Comparison of ENCODE assay signal across 17 mouse cellular contexts in genomic region chr4:109984496-109985423, GRCm38 (mm10). TPM values are rescaled to one million over a fixed set of nuclear protein-coding genes. Genes with fewer than 3 reads are reported as not detected.
A peak's percentile ranks its signal among the peaks of the same experiment; 100 is the strongest.
DNase-seq lines count a peak whose midpoint lies in the region; ATAC-seq and TF ChIP-seq lines count a peak whose summit lies in the region.
"Had no signal": no experiment of that assay in that cellular context is flagged by ENCODE, and none has a peak within 500 bp of the region (broad histone marks: within the 10 kb centered on the region; RNA-seq: fewer than 3 reads in every experiment).

No protein-coding gene starts in this region.

- H3K27ac ChIP-seq in intestine, embryonic 14.5 days (ENCODE audit: low read depth), result no peak overlapping the region
- H3K27ac ChIP-seq in intestine, postnatal 0 days (ENCODE audit: low read depth, low read length), result no peak overlapping the region
- peak overlapping the region; percentile 98 for H3K27ac ChIP-seq in forebrain, embryonic 10.5 days
- H3K27ac ChIP-seq: embryonic facial prominence, embryonic 13.5 days; heart, adult 2 months; macrophage; neural tube, embryonic 12.5 days; stomach, embryonic 15.5 days had no signal

- no peak overlapping the region for H3K4me2 ChIP-seq in intestine, embryonic 14.5 days (ENCODE audit: low read length)
- no peak overlapping the region for H3K4me2 ChIP-seq in intestine, postnatal 0 days (replicated peaks; ENCODE audit: low read depth)
- H3K4me2 ChIP-seq: neural tube, embryonic 12.5 days had no signal

- peaks cover 98% of the 10 kb centered on the region for H3K27me3 ChIP-seq in intestine, embryonic 14.5 days (replicated peaks; ENCODE audit: control insufficient read depth, insufficient read depth, low read length)
- H3K27me3 ChIP-seq in intestine, postnatal 0 days (replicated peaks; ENCODE audit: control insufficient read depth, insufficient read depth, low read length), result peaks cover 88% of the 10 kb centered on the region
- peaks cover 100% of the 10 kb centered on the region for H3K27me3 ChIP-seq in forebrain, embryonic 10.5 days (ENCODE audit: poor library complexity, severe bottlenecking)

- H3K9me3 ChIP-seq in intestine, embryonic 14.5 days (ENCODE audit: control insufficient read depth, low read length), result no peaks in the 10 kb centered on the region
- no peaks in the 10 kb centered on the region for H3K9me3 ChIP-seq in intestine, postnatal 0 days (ENCODE audit: control insufficient read depth)
- H3K9me3 ChIP-seq in forebrain, embryonic 10.5 days, result no peaks in the 10 kb centered on the region
- H3K9me3 ChIP-seq: embryonic facial prominence, embryonic 13.5 days; neural tube, embryonic 12.5 days; stomach, embryonic 15.5 days had no signal

- no peak overlapping the region for H3K9ac ChIP-seq in intestine, embryonic 14.5 days (ENCODE audit: low read length)
- H3K9ac ChIP-seq in intestine, postnatal 0 days (ENCODE audit: low read depth, low read length), result no peak overlapping the region
- H3K9ac ChIP-seq: neural tube, embryonic 12.5 days; stomach, embryonic 15.5 days had no signal

- ATAC-seq in intestine, embryonic 14.5 days (replicated peaks; ENCODE audit: low FRiP score, low TSS enrichment, low read depth), result no peak
- no peak for ATAC-seq in intestine, postnatal 0 days
- ATAC-seq in megakaryocyte-erythroid progenitor cell, adult 5-6 weeks (replicated peaks; ENCODE audit: low FRiP score, low TSS enrichment, poor library complexity, severe bottlenecking), result 0 out of 2 replicates have a peak, but pooled peaks have one; percentile 6
- ATAC-seq: activated CD4-positive, CD25-positive, alpha-beta regulatory T cell, adult 4 months had no signal

- DNase-seq in intestine, embryonic 14.5 days (ENCODE audit: low spot score), result peak; percentile 66
- DNase-seq in ZHBTc4 (ENCODE audit: low read depth, low spot score), result peak; percentile 19
- peak; percentile 65 for DNase-seq in forebrain, embryonic 10.5 days (ENCODE audit: extremely low spot score, low spot score)
- DNase-seq in natural killer cell, adult 2 months (ENCODE audit: low spot score in 2 of 2), result no peak
- DNase-seq in layer of hippocampus, postnatal 14 days (ENCODE audit: low spot score in 2 of 2), result no peak
- DNase-seq in right cerebral cortex, postnatal 36 days (ENCODE audit: low spot score in 2 of 2), result no peak
- DNase-seq: cerebellum, adult 18-20 months; heart, adult 2 months; kidney, adult 18-20 months; thymus, postnatal 25 days had no signal

- H3K36me3 ChIP-seq in intestine, embryonic 14.5 days (ENCODE audit: control insufficient read depth, insufficient read depth, low read length), result no peaks in the 10 kb centered on the region
- no peaks in the 10 kb centered on the region for H3K36me3 ChIP-seq in intestine, postnatal 0 days (ENCODE audit: control insufficient read depth, insufficient read depth)
- peaks cover 39% of the 10 kb centered on the region for H3K36me3 ChIP-seq in forebrain, embryonic 10.5 days (replicated peaks)
- H3K36me3 ChIP-seq: embryonic facial prominence, embryonic 13.5 days; neural tube, embryonic 12.5 days; stomach, embryonic 15.5 days had no signal

- peaks cover 6% of the 10 kb centered on the region; the same call in 1 of the 2 replicates for H3K4me1 ChIP-seq in intestine, embryonic 14.5 days (replicated peaks; ENCODE audit: control insufficient read depth, insufficient read depth, low read length)
- H3K4me1 ChIP-seq in intestine, postnatal 0 days (replicated peaks; ENCODE audit: control insufficient read depth, insufficient read depth, low read length), result no peaks in the 10 kb centered on the region
- peaks cover 78% of the 10 kb centered on the region for H3K4me1 ChIP-seq in forebrain, embryonic 10.5 days

- H3K4me3 ChIP-seq in intestine, embryonic 14.5 days (ENCODE audit: low read depth, low read length), result no peak overlapping the region
- no peak overlapping the region for H3K4me3 ChIP-seq in intestine, postnatal 0 days (ENCODE audit: low read depth, low read length)
- peak overlapping the region; percentile 85 for H3K4me3 ChIP-seq in forebrain, embryonic 10.5 days
- H3K4me3 ChIP-seq: heart, adult 2 months; neural tube, embryonic 12.5 days had no signal

- no peak for TF ChIP-seq CTCF in intestine, postnatal 0 days (IDR thresholded peaks at IDR 0.05; ENCODE audit: low read depth)

- 2% methylated on average over 38 of the region's 38 CpGs for WGBS in intestine, embryonic 14.5 days
- WGBS in intestine, postnatal 0 days, result 2% methylated on average over 38 of the region's 38 CpGs
- WGBS in forebrain, embryonic 10.5 days, result 1% methylated on average over 38 of the region's 38 CpGs

RNA-seq across cellular contexts. Expression of gene Dmrta2, which starts 6.9 kb away (rescaled TPM):
- polyA plus RNA-seq in intestine, embryonic 14.5 days (2014; fragmentation: Nextera tagmentation; extraction: Ambion mirVana), result 0.05 and 0.08 TPM in 2 replicates
- polyA plus RNA-seq in intestine, postnatal 0 days (2015; fragmentation: Nextera tagmentation; extraction: Ambion mirVana), result not detected in 2 replicates
- polyA plus RNA-seq in forebrain, embryonic 10.5 days (2016; fragmentation: Nextera tagmentation; extraction: Ambion mirVana), result 5.6 and 7.0 TPM in 2 replicates
- not detected in 2 replicates for total RNA-seq in megakaryocyte-erythroid progenitor cell, adult 5-6 weeks (2014; fragmentation: Nextera tagmentation)
- total RNA-seq in megakaryocyte-erythroid progenitor cell, adult 5-6 weeks (2017), result 0.23 TPM in 1 of 2 replicates, not detected in the other
- total RNA-seq in layer of hippocampus, postnatal 14 days (2021), result 1 to 10 TPM; 4.7 to 5.7 TPM
- polyA plus RNA-seq: activated CD4-positive, CD25-positive, alpha-beta regulatory T cell, adult 4 months had no signal

Comparison
In these comparisons a context has a peak if more than half of its experiments do, and no peak if none do; other contexts are left out.
1. DNase-seq: peak in intestine, embryonic 14.5 days (single experiment), ZHBTc4 (single experiment) and forebrain, embryonic 10.5 days (single experiment); none in natural killer cell, adult 2 months (0 of 2), layer of hippocampus, postnatal 14 days (0 of 2) and right cerebral cortex, postnatal 36 days (0 of 2).